Mouse (Mus musculus): Measurements from ENCODE around the gene R3hdm4. TPM values are rescaled to one million over a fixed set of nuclear protein-coding genes. Genes with fewer than 3 reads are reported as not detected.
"Not testable (repeated sequence)": the region's sequence is repeated elsewhere in the genome, so short reads cannot be mapped to it uniquely, and the experiment has no call there.

R3hdm4 gene
- total RNA-seq, 2 experiments from 2014 or later: 366 to 394 TPM

DNA sequence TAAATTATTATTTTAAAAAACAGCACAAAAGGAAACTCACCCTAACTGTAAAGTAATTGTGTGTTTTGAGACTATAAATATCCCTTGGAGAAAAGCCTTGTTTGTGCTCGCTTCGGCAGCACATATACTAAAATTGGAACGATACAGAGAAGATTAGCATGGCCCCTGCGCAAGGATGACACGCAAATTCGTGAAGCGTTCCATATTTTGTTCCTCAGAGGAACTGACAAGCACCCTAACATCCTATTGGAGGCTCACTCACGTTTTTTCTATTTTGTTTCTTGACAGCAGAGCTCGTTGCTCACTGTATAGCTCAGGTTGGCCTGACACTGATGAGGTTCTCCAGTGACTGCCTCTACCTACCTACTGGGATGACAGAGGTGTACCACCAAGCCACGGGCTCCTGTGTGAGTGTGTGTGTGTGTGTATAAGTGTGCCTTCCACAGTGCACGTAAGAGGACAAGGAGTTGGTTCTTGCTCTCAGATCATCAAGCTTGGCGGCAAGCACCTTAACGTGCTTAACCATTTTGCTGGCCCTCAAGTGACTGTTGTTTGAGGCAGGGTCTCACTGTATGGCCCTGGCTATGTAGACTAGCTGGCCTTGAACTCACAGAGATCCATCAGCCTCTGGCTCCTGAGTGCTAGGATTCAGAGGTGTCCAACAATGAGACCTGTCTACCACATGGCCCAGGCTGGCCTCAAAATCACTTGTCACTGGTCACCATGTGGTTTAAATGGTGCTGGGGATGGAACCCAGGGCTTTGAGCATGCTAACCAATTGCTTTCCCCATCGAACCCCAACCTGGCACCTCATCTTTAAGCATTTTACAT, 11.7 kb downstream of the R3hdm4 start:
- DNase-seq (ENCODE audit: low spot score in 2 of 2): peak; percentile 56 to 87

DNA sequence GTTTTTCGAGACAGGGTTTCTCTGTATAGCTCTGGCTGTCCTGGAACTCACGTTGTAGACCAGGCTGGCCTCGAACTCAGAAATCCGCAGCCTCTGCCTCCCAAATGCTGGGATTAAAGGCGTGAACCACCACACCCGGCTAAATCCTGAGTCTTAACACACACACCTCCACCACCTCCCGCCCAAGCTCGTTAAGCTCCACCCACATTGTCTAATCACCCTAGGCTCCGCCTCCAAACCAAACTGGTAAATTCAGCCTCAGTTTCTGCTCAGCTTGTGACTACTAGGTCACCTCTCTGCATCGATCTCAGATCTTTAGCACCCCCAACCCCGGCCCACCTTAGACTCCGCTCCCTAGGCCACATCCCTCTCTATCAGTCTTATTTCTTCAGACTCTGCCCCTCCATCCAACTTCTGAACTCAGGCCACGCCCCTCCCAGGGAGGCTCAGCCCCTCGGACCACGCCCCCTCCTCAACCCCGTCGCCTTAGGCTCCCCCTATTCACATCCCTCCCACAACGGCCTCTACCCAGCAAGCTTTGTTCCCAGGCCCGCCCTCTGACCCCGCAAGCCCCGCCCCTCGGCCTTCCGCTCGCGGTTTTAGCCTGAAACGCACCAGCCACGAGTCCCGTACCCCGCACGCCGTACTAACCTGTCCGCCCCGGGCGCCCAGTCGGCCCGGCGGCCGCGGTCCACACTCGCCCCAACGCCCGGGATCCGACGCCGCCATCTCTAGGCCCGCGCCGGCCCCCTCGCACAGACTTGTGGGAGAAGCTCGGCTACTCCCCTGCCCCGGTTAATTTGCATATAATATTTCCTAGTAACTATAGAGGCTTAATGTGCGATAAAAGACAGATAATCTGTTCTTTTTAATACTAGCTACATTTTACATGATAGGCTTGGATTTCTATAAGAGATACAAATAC, 12.6 kb downstream of the R3hdm4 start, which contains the start of gene Med16:
Med16 (minus strand) TSS at position 757 of the 925 bp plus-strand sequence.
- intact Hi-C loops (cut with DNase I): no loop called here

More for the DNA sequence above, 11.7 kb downstream of the R3hdm4 start:
- intact Hi-C loops (cut with DNase I): no loop called here

DNA sequence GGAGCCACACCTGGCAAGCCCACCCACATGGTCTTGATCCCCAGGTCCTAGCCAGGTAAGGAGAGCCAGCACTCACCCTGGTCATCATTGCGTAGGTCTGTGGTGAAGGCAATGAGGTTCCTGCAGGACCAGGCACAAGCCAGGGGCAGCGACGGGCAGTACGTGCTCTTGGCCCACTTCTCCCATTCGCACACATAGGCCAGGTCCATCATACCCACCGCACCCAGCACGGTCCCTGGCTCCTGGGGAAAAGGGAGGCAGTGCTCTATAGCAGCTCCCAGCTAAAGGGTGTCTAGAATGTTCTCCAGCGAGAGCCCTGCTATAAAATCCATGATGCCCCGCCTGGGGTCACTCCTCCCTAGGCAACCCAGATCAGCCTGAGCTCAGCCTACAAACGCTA, 13.6 kb downstream of the R3hdm4 start:
- intact Hi-C loops (cut with DNase I): no loop called here
- DNase-seq (ENCODE audit: low spot score in 2 of 2): no peak

More for the DNA sequence above, 12.6 kb downstream of the R3hdm4 start, which contains the start of gene Med16:
- DNase-seq (ENCODE audit: low spot score in 2 of 2): peak; percentile 93 to 96

DNA sequence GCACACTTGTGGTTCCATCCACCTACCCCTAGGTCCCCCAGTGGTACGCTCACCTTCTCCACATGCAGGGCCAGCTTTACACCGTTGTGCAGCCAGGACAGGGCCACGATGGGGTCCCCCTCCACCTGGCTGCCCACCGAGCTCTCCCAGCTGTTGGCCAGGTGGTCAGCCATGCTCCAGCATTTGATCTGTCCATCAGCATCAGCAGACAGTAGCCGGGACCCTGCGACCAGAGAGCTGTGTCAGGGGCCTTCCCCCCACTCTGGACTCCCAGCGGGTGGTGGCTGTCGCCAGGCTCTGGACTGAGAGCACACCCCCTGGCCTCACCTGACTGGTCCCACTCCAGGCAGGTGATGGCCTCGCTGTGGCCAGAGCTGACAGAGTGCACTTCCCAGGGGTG, 14.3 kb downstream of the R3hdm4 start:
- intact Hi-C loops (cut with DNase I): no loop called here
- no peak for DNase-seq (ENCODE audit: low spot score in 2 of 2)

- peak; percentile 79 to 95 for DNase-seq (ENCODE audit: low spot score in 2 of 2)
- intact Hi-C loops (cut with DNase I): no loop called here
Observed at GRCm38 (mm10) chr10:79900951-79901410, 20.0 kb downstream of the R3hdm4 start.

GRCm38 (mm10) chr10:79897316-79898245, 23.4 kb downstream of the R3hdm4 start:
- DNase-seq (ENCODE audit: low spot score in 2 of 2): no peak

DNA sequence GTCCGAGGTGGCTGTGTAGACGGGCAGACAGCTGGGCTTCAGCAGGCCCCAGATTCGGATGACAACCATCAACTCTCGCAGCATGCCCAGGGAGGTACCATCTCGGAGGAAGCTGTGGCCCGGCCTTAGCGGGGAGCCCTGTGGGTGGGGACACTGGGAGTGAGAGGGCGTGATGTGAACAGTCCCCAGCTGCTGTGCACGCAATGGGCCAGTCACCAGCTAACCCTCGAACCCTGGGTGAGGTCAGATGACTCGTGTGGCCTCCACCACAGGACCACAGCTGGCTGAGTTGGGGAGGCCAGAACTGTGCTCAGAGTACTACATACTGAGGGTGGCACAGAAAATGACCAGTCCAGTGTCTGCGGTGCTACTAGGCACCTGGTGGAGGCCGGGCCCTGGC, 24.2 kb downstream of the R3hdm4 start:
- no peak for DNase-seq (ENCODE audit: low spot score in 2 of 2)
- intact Hi-C loops (cut with DNase I): no loop called here

More at GRCm38 (mm10) chr10:79897316-79898245, 23.4 kb downstream of the R3hdm4 start:
- intact Hi-C loops (cut with DNase I): no loop called here

- DNase-seq (ENCODE audit: low spot score in 2 of 2): no peak
- intact Hi-C loops (cut with DNase I): no loop called here
Observed at GRCm38 (mm10) chr10:79896306-79896705, 24.7 kb downstream of the R3hdm4 start.

- DNase-seq (ENCODE audit: low spot score in 2 of 2): peak; percentile 73 to 83
- intact Hi-C loops (cut with DNase I): loop anchor here (2.0 to 5.0 kb wide), 2 partner anchors 32 to 65 kb away; no protein-coding TSS in a partner anchor
Observed at GRCm38 (mm10) chr10:79892451-79893118, 28.4 kb downstream of the R3hdm4 start.

DNA sequence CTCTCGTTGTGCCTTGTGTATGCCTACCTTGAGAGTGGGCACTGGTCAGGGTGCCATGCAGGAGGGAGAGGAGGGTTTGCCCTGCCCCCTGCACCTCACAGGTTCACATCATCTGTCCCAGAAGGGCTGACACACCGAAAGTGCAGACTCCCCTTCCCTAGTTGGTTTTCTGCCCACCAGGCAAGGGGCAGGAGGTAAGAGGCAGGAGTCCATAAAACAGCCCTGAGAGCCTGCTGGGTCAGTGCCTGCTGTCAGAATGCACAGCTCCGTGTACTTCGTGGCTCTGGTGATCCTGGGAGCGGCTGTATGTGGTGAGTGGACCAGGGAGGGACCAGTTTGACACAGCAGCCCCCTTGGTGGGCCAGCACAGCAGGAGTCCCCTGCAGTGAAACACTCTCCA, 30.3 kb downstream of the R3hdm4 start, which contains the start of gene Cfd:
Cfd (plus strand) TSS at position 184 of the 400 bp plus-strand sequence.
- intact Hi-C loops (cut with DNase I): loop anchor here (5.0 kb wide), 1 partner anchor 67 kb away; no protein-coding TSS in a partner anchor
- DNase-seq (ENCODE audit: low spot score in 2 of 2): no peak

DNA sequence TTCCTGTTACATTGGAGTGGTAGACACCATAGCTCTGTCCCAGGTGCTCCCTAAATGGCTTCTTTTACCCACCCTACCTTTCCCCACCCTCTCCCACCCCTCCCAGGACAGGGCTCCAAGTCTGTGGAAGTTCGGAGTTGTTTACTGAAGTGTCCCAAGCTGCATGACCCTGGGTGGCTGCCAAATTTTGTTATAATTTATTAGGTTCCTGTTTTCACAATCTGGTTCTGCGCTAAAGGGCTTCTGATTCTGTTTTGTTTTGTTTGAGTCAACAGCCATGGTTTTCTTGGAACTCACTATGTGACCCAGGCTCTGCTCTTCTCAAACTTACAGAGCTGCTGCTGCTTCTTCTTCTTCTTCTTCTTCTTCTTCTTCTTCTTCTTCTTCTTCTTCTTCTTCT, 31.6 kb downstream of the R3hdm4 start:
- intact Hi-C loops (cut with DNase I): no loop called here
- DNase-seq (ENCODE audit: low spot score in 2 of 2): no peak

GRCm38 (mm10) chr10:79886611-79887010, 34.4 kb downstream of the R3hdm4 start:
- intact Hi-C loops (cut with DNase I): no loop called here
- no peak for DNase-seq (ENCODE audit: low spot score in 2 of 2)

GRCm38 (mm10) chr10:79886054-79886453, 35.0 kb downstream of the R3hdm4 start, which contains the start of gene Elane:
Gene Elane (plus strand): TSS chr10:79886247.
- DNase-seq (ENCODE audit: low spot score in 2 of 2): no peak
- intact Hi-C loops (cut with DNase I): no loop called here

- not testable (repeated sequence) for DNase-seq (ENCODE audit: low spot score in 2 of 2)
- intact Hi-C loops (cut with DNase I): loop anchor here (5.0 kb wide), 1 partner anchor 48 kb away; no protein-coding TSS in a partner anchor
Observed at GRCm38 (mm10) chr10:79884938-79885337, 36.1 kb downstream of the R3hdm4 start.

GRCm38 (mm10) chr10:79884446-79884845, 36.6 kb downstream of the R3hdm4 start:
- no peak for DNase-seq (ENCODE audit: low spot score in 2 of 2)
- intact Hi-C loops (cut with DNase I): loop anchor here (5.0 kb wide), 1 partner anchor 47 kb away; no protein-coding TSS in a partner anchor

DNA sequence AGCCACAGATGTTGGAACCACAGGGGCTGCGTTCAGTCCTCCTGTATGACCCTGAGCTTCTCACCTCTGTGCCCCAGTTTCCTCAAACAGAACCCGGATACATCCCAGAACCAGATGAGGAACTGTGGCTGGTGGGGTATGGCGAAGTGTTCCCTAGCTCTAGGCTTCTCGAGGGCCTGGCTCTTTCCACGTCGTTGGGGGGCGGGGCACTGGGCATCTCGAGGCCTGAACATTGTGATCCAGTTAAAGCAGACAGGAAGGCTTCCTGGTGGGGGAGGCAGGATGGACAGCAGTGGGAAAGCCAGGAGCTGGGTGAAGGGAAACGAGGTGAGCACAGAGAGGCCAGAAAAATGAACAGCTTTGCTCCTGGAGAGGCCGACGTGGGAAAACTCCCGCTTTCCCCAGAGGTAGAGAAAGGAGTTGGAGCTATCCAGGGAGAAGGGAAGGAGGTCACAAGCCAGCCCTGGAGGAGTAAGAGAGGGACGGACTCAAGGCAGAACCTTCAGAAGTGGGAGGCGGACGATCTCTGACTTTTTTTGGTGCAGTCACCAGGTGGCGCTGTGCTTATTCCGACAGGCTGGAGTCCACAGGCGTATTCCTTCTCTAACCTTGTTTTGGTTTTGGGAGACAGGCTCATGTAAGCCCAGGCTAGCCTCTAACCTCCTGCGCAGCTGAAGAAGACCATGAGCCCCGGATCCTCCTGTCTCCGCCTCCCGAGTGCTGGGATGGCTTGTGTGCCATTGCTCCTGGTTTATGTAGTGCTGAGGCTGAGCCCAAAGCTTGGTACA, 37.5 kb downstream of the R3hdm4 start:
- intact Hi-C loops (cut with DNase I): loop anchor here (2.0 to 5.0 kb wide), 2 partner anchors 41 to 46 kb away; no protein-coding TSS in a partner anchor
- peak; percentile 76 to 84 for DNase-seq (ENCODE audit: low spot score in 2 of 2)

GRCm38 (mm10) chr10:79881981-79882380, 39.0 kb downstream of the R3hdm4 start:
- no peak for DNase-seq (ENCODE audit: low spot score in 2 of 2)
- intact Hi-C loops (cut with DNase I): loop anchor here (2.0 to 5.0 kb wide), 2 partner anchors 43 to 45 kb away; no protein-coding TSS in a partner anchor
